Mouse (Mus musculus): ENCODE data around the gene Vmn1r71.
"Not testable (repeated sequence)": the region's sequence is repeated elsewhere in the genome, so short reads cannot be mapped to it uniquely, and the experiment has no call there.

The Vmn1r71 gene

GRCm38 (mm10) chr7:10754264-10754663, at the start of gene Vmn1r71:
TSS of gene Vmn1r71 (minus strand) at chr7:10754364.
- no peak for DNase-seq (ENCODE audit: low spot score in 2 of 2)

- DNase-seq (ENCODE audit: low spot score in 2 of 2) = not testable (repeated sequence)
Observed at GRCm38 (mm10) chr7:10757551-10757950, 3.4 kb upstream of the Vmn1r71 start.
